ENCODE assay signal across 8 mouse cellular contexts in the genomic region with DNA sequence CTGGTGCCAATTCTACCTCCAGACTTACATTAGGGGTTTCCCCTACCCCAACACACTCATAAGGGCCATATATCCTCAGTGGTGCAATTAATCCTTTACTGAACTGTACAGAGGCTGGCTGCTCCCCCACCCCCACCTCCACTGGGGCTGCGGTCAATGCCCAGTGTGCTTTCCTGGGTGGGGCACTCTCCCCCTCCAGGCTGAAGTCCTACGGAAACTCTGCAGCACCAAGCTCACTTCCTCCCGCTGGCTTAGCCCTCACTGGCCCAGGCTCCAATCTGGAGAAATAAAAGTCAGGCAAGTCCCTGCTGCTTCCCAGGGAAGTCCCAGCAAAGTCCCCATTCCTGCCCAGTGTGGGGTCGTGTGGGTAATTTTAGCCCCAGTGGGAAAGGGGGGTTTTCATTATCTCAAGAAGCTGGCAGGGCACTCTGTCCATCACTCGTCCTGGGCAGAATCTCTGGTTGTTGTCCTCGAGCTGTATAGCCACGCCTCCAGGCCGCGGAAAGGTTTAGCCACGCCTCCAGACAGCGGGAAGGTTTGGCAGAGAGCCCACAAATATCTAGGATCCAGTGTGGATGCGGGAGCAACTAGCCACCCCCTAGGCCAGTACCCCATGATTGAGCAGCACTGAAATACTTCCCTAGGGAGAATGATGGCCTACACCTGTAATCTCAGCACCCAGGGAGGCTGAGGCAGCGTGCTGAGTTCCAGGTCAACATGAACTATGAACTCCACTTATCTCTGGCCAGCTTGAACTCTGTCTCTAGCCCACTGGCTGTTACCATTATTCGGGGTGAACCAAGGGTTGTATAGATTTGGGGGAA. TPM values are rescaled to one million over a fixed set of nuclear protein-coding genes. Genes with fewer than 3 reads are reported as not detected.
A peak's percentile ranks its signal among the peaks of the same experiment; 100 is the strongest.
DNase-seq lines count a peak whose midpoint lies in the region; ATAC-seq lines count a peak whose summit lies in the region.
"Had no signal": no experiment of that assay in that cellular context is flagged by ENCODE, and none has a peak within 500 bp of the region (broad histone marks: within the 10 kb centered on the region; RNA-seq: fewer than 3 reads in every experiment).

No protein-coding gene starts in this region.

- H3K9ac ChIP-seq in limb, embryonic 11.5 days (ENCODE audit: low read length), result no peak overlapping the region
- H3K9ac ChIP-seq in midbrain, embryonic 14.5 days (replicated peaks; ENCODE audit: low read length), result no peak overlapping the region

- H3K4me3 ChIP-seq in embryonic facial prominence, embryonic 10.5 days, result peak overlapping the region; percentile 37
- no peak overlapping the region for H3K4me3 ChIP-seq in limb, embryonic 11.5 days (ENCODE audit: low read depth, low read length)
- H3K4me3 ChIP-seq in midbrain, embryonic 14.5 days (replicated peaks; ENCODE audit: low read depth, low read length), result no peak overlapping the region
- H3K4me3 ChIP-seq: erythroblast, embryonic 14.5 days had no signal

- no peaks in the 10 kb centered on the region for H3K36me3 ChIP-seq in embryonic facial prominence, embryonic 10.5 days (replicated peaks)
- H3K36me3 ChIP-seq in limb, embryonic 11.5 days (ENCODE audit: control insufficient read depth, insufficient read depth, low read length), result no peaks in the 10 kb centered on the region
- no peaks in the 10 kb centered on the region for H3K36me3 ChIP-seq in midbrain, embryonic 14.5 days (ENCODE audit: control insufficient read depth, insufficient read depth, low read length)

- H3K9me3 ChIP-seq in embryonic facial prominence, embryonic 10.5 days, result no peaks in the 10 kb centered on the region
- H3K9me3 ChIP-seq in limb, embryonic 11.5 days (ENCODE audit: control insufficient read depth, low read length), result no peaks in the 10 kb centered on the region
- H3K9me3 ChIP-seq in midbrain, embryonic 14.5 days (ENCODE audit: control insufficient read depth, low read length), result no peaks in the 10 kb centered on the region

- peak overlapping the region; percentile 62 for H3K27ac ChIP-seq in embryonic facial prominence, embryonic 10.5 days (replicated peaks)
- H3K27ac ChIP-seq in limb, embryonic 11.5 days (replicated peaks; ENCODE audit: low read depth, low read length), result no peak overlapping the region
- H3K27ac ChIP-seq in midbrain, embryonic 14.5 days (replicated peaks; ENCODE audit: low read depth, low read length), result no peak overlapping the region

- no peaks in the 10 kb centered on the region for H3K27me3 ChIP-seq in embryonic facial prominence, embryonic 10.5 days (replicated peaks; ENCODE audit: low read depth, poor library complexity, severe bottlenecking)
- no peaks in the 10 kb centered on the region for H3K27me3 ChIP-seq in limb, embryonic 11.5 days (ENCODE audit: control insufficient read depth, insufficient read depth, low read length)
- no peaks in the 10 kb centered on the region for H3K27me3 ChIP-seq in midbrain, embryonic 14.5 days (ENCODE audit: control insufficient read depth, insufficient read depth, low read length)

- ATAC-seq in limb, embryonic 11.5 days (ENCODE audit: insufficient number of reproducible peaks, low FRiP score, low TSS enrichment, low read depth), result peak; percentile 52
- peak; percentile 50 for ATAC-seq in midbrain, embryonic 14.5 days (ENCODE audit: low FRiP score, low TSS enrichment)

- H3K4me2 ChIP-seq in limb, embryonic 11.5 days (ENCODE audit: low read depth, severe bottlenecking), result peak overlapping the region; percentile 39; the same call in 1 of the 2 replicates
- peak overlapping the region; percentile 7 for H3K4me2 ChIP-seq in midbrain, embryonic 14.5 days (ENCODE audit: low read length)

- WGBS in embryonic facial prominence, embryonic 10.5 days, result 10% methylated on average over 14 of the region's 14 CpGs
- 15% methylated on average over 14 of the region's 14 CpGs for WGBS in limb, embryonic 11.5 days
- 14% methylated on average over 14 of the region's 14 CpGs for WGBS in midbrain, embryonic 14.5 days

- peaks cover 45% of the 10 kb centered on the region for H3K4me1 ChIP-seq in embryonic facial prominence, embryonic 10.5 days
- H3K4me1 ChIP-seq in limb, embryonic 11.5 days (ENCODE audit: control insufficient read depth, insufficient read depth, low read length), result peaks cover 11% of the 10 kb centered on the region; the same call in 1 of the 2 replicates
- 0 out of 2 replicates have a peak, but pooled peaks cover 3% of the 10 kb centered on the region for H3K4me1 ChIP-seq in midbrain, embryonic 14.5 days (ENCODE audit: control insufficient read depth, insufficient read depth, low read length)

- DNase-seq in Muller cell, postnatal 12 days (ENCODE audit: inconsistent ontology term), result peak; percentile 10
- peak; percentile 63 for DNase-seq in embryonic facial prominence, embryonic 10.5 days (ENCODE audit: low spot score)
- DNase-seq in heart, postnatal 4 days, result peak; percentile 47
- peak; percentile 60 for DNase-seq in limb, embryonic 11.5 days (ENCODE audit: low spot score)
- peak; percentile 66 for DNase-seq in midbrain, embryonic 14.5 days
- DNase-seq in urinary bladder, postnatal 4 days (ENCODE audit: low spot score in 2 of 2), result no peak
- no peak for DNase-seq in right cerebral cortex, adult 2 months (ENCODE audit: low spot score in 2 of 2)

RNA-seq across cellular contexts. Expression of a gene that starts 34.4 kb away (rescaled TPM):
- 17.0 and 17.6 TPM in 2 replicates for polyA plus RNA-seq in embryonic facial prominence, embryonic 10.5 days (2016; fragmentation: Nextera tagmentation; extraction: Ambion mirVana)
- 100 to 1,000 TPM; 198 to 215 TPM for total RNA-seq in heart, postnatal 4 days (2021)
- 17.4 and 25.9 TPM in 2 replicates for polyA plus RNA-seq in limb, embryonic 11.5 days (2014; fragmentation: Nextera tagmentation; extraction: Ambion mirVana)
- polyA plus RNA-seq in midbrain, embryonic 14.5 days (2014; fragmentation: Nextera tagmentation; extraction: Ambion mirVana), result 17.9 and 56.8 TPM in 2 replicates

RNA-seq across cellular contexts. Expression of a gene that starts 49.8 kb away (rescaled TPM):
- polyA plus RNA-seq in embryonic facial prominence, embryonic 10.5 days (2016; fragmentation: Nextera tagmentation; extraction: Ambion mirVana), result 32.1 and 35.3 TPM in 2 replicates
- total RNA-seq in heart, postnatal 4 days (2021), result 10 to 100 TPM; 10.2 to 11.0 TPM
- polyA plus RNA-seq in limb, embryonic 11.5 days (2014; fragmentation: Nextera tagmentation; extraction: Ambion mirVana), result 23.7 and 26.5 TPM in 2 replicates
- polyA plus RNA-seq in midbrain, embryonic 14.5 days (2014; fragmentation: Nextera tagmentation; extraction: Ambion mirVana), result 13.7 and 15.2 TPM in 2 replicates

Comparison
In these comparisons a context has a peak if more than half of its experiments do, and no peak if none do; other contexts are left out.
1. DNase-seq: peak in Muller cell, postnatal 12 days (single experiment), embryonic facial prominence, embryonic 10.5 days (single experiment), heart, postnatal 4 days (single experiment), limb, embryonic 11.5 days (single experiment) and midbrain, embryonic 14.5 days (single experiment); none in urinary bladder, postnatal 4 days (0 of 2) and right cerebral cortex, adult 2 months (0 of 2).